Mouse (Mus musculus) forebrain, embryonic 12.5 days (tissue): ENCODE data around the gene Mecom. TPM values are rescaled to one million over a fixed set of nuclear protein-coding genes. Genes with fewer than 3 reads are reported as not detected.

Source experiments
- ATAC-seq: fragments of 200-750 bp; cut with Nextera tagmentation; 2 replicates; pipeline ENCODE4 v1.8.0; 2017; ENCODE audit warnings: moderate TSS enrichment; ENCODE audit not compliant: low FRiP score
- H3K27ac ChIP-seq: fragments of 300-500 bp; sonication (generic); 2 replicates; pipeline ENCODE4 v1.5.1; 2016; ENCODE audit warnings: mild to moderate bottlenecking
- H3K27me3 ChIP-seq: fragments of 300-500 bp; sonication (generic); 2 replicates; pipeline ENCODE4 v1.6.1; 2016; ENCODE audit warnings: mild to moderate bottlenecking
- H3K36me3 ChIP-seq: fragments of 300-500 bp; sonication (generic); replicated peaks from 2 replicates; pipeline ENCODE4 v1.6.1; 2016; ENCODE audit warnings: mild to moderate bottlenecking
- H3K4me1 ChIP-seq: fragments of 300-500 bp; sonication (generic); 2 replicates; pipeline ENCODE4 v1.6.1; 2016
- H3K4me2 ChIP-seq: fragments of 300-500 bp; sonication (generic); 2 replicates; pipeline ENCODE4 v1.6.1; 2016; ENCODE audit warnings: mild to moderate bottlenecking, moderate library complexity
- H3K4me3 ChIP-seq: fragments of 300-500 bp; sonication (generic); replicated peaks from 2 replicates; pipeline ENCODE4 v1.5.1; 2016; ENCODE audit warnings: mild to moderate bottlenecking
- H3K9ac ChIP-seq: fragments of 300-500 bp; sonication (generic); 2 replicates; pipeline ENCODE4 v1.6.1; 2016; ENCODE audit warnings: mild to moderate bottlenecking
- H3K9me3 ChIP-seq: fragments of 300-500 bp; sonication (generic); 2 replicates; pipeline ENCODE4 v1.6.1; 2016
- WGBS: fragments of 180-500 bp; shearing (Covaris S2); methylation state at CpG from one replicate; pipeline ENCODE4 v1.1.7; 2016; 5-methylcytosine and 5-hydroxymethylcytosine counted together
- polyA plus RNA-seq: library from polyadenylated mRNA; unstranded; fragments of >200 nt; fragmentation: Nextera tagmentation; extraction: Ambion mirVana; gene quantifications from 2 replicates; pipeline ENCODE4 v1.2.1, GENCODE M21; 2016

Mecom gene
- polyA plus RNA-seq, 1 experiment from 2014 or later: 12.2 TPM

- ATAC-seq: no peak
- Histone ChIP-seq H3K4me1 (no peaks in the 10 kb centered on the region), H3K4me2 (no peak overlapping the region), H3K27ac (no peak overlapping the region), H3K36me3 (no peaks in the 10 kb centered on the region), H3K9ac (no peak overlapping the region), H3K9me3 (no peaks in the 10 kb centered on the region), H3K27me3 (no peaks in the 10 kb centered on the region), H3K4me3 (no peak overlapping the region)
- 91% methylated on average over 5 of the region's 5 CpGs for WGBS
These were observed 597.0 kb downstream of the Mecom start for GRCm38 (mm10) chr3:29950853-29951252.

DNA sequence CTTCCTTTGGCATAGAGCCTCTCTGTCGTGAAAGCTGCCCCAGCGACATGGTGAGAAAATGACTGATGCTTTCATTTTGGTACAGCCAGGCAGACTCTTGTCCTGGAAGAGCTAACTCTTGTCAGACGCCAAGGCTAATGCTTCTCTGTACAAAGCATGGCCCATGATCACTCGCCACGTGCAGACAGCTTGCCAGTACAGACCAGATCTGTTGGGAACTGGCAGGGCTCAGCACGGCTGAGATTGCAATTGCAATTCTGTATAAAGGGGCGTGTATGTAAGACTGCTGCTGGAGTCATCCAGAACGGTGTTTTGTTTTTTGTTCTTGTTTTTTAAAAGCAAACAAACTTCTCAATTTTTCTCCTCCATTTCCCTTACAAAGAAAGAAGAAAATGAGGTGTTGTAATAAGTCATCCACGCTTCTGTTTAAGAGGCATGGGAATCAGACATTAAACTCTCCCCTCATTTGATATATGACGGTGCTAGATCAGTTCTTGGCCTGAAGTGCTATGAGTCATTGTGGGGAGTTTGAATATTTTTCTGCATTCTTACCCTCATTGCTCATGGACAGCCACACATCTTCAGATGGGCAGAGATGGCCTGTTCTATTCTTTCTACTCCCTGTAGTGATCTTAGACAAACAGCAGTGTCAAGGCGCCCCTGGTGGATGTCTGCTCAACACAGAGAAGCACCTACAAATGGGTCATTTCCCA, 644.1 kb downstream of the Mecom start:
- H3K36me3 ChIP-seq: no peaks in the 10 kb centered on the region
- no peaks in the 10 kb centered on the region for H3K27me3 ChIP-seq
- H3K4me3 ChIP-seq: no peak overlapping the region
- H3K9me3 ChIP-seq: no peaks in the 10 kb centered on the region
- WGBS: 76% methylated on average over 11 of the region's 11 CpGs
- no peak overlapping the region for H3K27ac ChIP-seq
- H3K4me1 ChIP-seq: no peaks in the 10 kb centered on the region
- H3K4me2 ChIP-seq: no peak overlapping the region
- no peak for ATAC-seq
- no peak overlapping the region for H3K9ac ChIP-seq

Other genes with a start within 250 kb of the Mecom start
- gene Actrt3, start 51.9 kb upstream of the Mecom start, polyA plus RNA-seq: not detected in 2 replicates
- gene Mynn, start 54.1 kb upstream of the Mecom start, polyA plus RNA-seq: 35.1 and 38.1 TPM in 2 replicates
- gene Lrriq4, start 96.5 kb upstream of the Mecom start, polyA plus RNA-seq: not detected in 2 replicates
- 1.5 and 1.9 TPM in 2 replicates for gene Lrrc34, start 99.9 kb upstream of the Mecom start, polyA plus RNA-seq
- gene Lrrc31, start 151.8 kb upstream of the Mecom start, polyA plus RNA-seq: not detected in 2 replicates
- gene Samd7, start 198.3 kb upstream of the Mecom start, polyA plus RNA-seq: not detected in 2 replicates
- 80.9 and 86.9 TPM in 2 replicates for gene Sec62, start 244.9 kb upstream of the Mecom start, polyA plus RNA-seq